Comparison of ENCODE assay signal across 9 mouse cellular contexts in the genomic region with DNA sequence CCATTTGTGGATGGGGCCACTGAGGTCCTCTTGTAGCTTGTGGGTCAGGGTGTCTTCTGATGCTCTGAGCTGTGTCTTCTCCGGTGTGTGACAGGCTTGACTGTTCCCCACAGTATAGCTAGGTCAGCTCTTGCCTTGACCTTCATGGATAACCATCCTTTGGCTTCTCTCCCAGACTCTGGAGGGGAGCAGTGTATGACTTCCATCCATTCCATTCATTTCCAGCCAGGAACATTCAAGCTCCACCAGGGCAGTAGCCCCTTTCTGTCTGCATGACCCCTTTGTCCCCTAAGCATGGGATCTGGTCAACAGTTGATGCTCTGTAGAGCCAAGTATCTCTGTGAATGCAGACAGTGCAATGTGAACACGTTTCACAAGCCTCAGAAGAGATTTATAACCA. TPM values are rescaled to one million over a fixed set of nuclear protein-coding genes. Genes with fewer than 3 reads are reported as not detected.
DNase-seq lines count a peak whose midpoint lies in the region; ATAC-seq and TF ChIP-seq lines count a peak whose summit lies in the region.
"Had no signal": no experiment of that assay in that cellular context is flagged by ENCODE, and none has a peak within 500 bp of the region (broad histone marks: within the 10 kb centered on the region; RNA-seq: fewer than 3 reads in every experiment).

No protein-coding gene starts in this region.

- H3K27me3 ChIP-seq in kidney, adult 2 months (replicated peaks; ENCODE audit: control insufficient read depth, insufficient read depth, low read length): no peaks in the 10 kb centered on the region
- no peaks in the 10 kb centered on the region for H3K27me3 ChIP-seq in hindbrain, embryonic 12.5 days
- no peaks in the 10 kb centered on the region for H3K27me3 ChIP-seq in midbrain, embryonic 15.5 days (replicated peaks)

- TF ChIP-seq POLR2A in kidney, adult 2 months (IDR thresholded peaks at IDR 0.05; ENCODE audit: low read depth, low read length): no peak

- no peak for TF ChIP-seq CTCF in kidney, adult 2 months (conservative IDR thresholded peaks at IDR 0.05; ENCODE audit: insufficient read depth, insufficient read length, low read depth, low read length)

- 59% methylated on average over 2 of the region's 2 CpGs for WGBS in kidney, adult 2 months
- WGBS in hindbrain, embryonic 12.5 days: 83% methylated on average over 2 of the region's 2 CpGs
- WGBS in midbrain, embryonic 15.5 days: 86% methylated on average over 2 of the region's 2 CpGs

- H3K4me2 ChIP-seq in hindbrain, embryonic 12.5 days (replicated peaks): peak overlapping the region; percentile 85
- H3K4me2 ChIP-seq in midbrain, embryonic 15.5 days: peak overlapping the region; percentile 75

- DNase-seq in kidney, adult 2 months: no peak
- no peak for DNase-seq in kidney, postnatal 4 days
- DNase-seq in cerebellum, adult 18-20 months: peak; percentile 24 to 36
- DNase-seq in c-Kit-positive CD71-positive TER-119-positive erythroid progenitor cells, embryonic 14.5 days (ENCODE audit: low spot score): no peak
- no peak for DNase-seq in kidney, postnatal 10 days

- peaks cover 16% of the 10 kb centered on the region; the same call in 1 of the 2 replicates for H3K4me1 ChIP-seq in kidney, adult 2 months (ENCODE audit: control insufficient read depth, insufficient read depth, low read length)
- peaks cover 27% of the 10 kb centered on the region for H3K4me1 ChIP-seq in hindbrain, embryonic 12.5 days
- peaks cover 33% of the 10 kb centered on the region for H3K4me1 ChIP-seq in midbrain, embryonic 15.5 days

- peak overlapping the region; percentile 61; the same call in 1 of the 2 replicates for H3K9ac ChIP-seq in hindbrain, embryonic 12.5 days
- no peak overlapping the region for H3K9ac ChIP-seq in midbrain, embryonic 15.5 days

- peak overlapping the region; percentile 57 for H3K27ac ChIP-seq in kidney, adult 2 months (ENCODE audit: insufficient read depth, low read depth, low read length)
- peak overlapping the region; percentile 99; the same call in 1 of the 2 replicates for H3K27ac ChIP-seq in hindbrain, embryonic 12.5 days
- peak overlapping the region; percentile 99; the same call in 1 of the 2 replicates for H3K27ac ChIP-seq in midbrain, embryonic 15.5 days

- no peak overlapping the region for H3K4me3 ChIP-seq in kidney, adult 2 months (ENCODE audit: insufficient read depth, low read depth, low read length)
- H3K4me3 ChIP-seq in hindbrain, embryonic 12.5 days: no peak overlapping the region
- peak overlapping the region; percentile 96; the same call in 1 of the 2 replicates for H3K4me3 ChIP-seq in midbrain, embryonic 15.5 days

- H3K9me3 ChIP-seq in hindbrain, embryonic 12.5 days (replicated peaks): no peaks in the 10 kb centered on the region
- H3K9me3 ChIP-seq in midbrain, embryonic 15.5 days: no peaks in the 10 kb centered on the region
- H3K9me3 ChIP-seq: G1E had no signal

- H3K36me3 ChIP-seq in kidney, adult 2 months (ENCODE audit: control insufficient read depth, insufficient read depth, low read length): no peaks in the 10 kb centered on the region
- no peaks in the 10 kb centered on the region for H3K36me3 ChIP-seq in hindbrain, embryonic 12.5 days
- no peaks in the 10 kb centered on the region for H3K36me3 ChIP-seq in midbrain, embryonic 15.5 days (replicated peaks)

- no peak for ATAC-seq in hindbrain, embryonic 12.5 days (ENCODE audit: low FRiP score)
- ATAC-seq in midbrain, embryonic 15.5 days (replicated peaks): no peak
- ATAC-seq in granulocyte monocyte progenitor cell, adult 5-6 weeks (replicated peaks; ENCODE audit: poor library complexity, severe bottlenecking): no peak

RNA-seq across cellular contexts. Expression of a gene that starts 0.9 kb away (rescaled TPM):
- 30.9 and 38.0 TPM in 2 replicates for polyA plus RNA-seq in kidney, adult 2 months (2012; rRNA removed)
- 123 and 126 TPM in 2 replicates for polyA plus RNA-seq in hindbrain, embryonic 12.5 days (2016; fragmentation: Nextera tagmentation; extraction: Ambion mirVana)
- 127 and 130 TPM in 2 replicates for polyA plus RNA-seq in midbrain, embryonic 15.5 days (2015; fragmentation: Nextera tagmentation; extraction: Ambion mirVana)
- 61.4 and 63.9 TPM in 2 replicates for total RNA-seq in granulocyte monocyte progenitor cell, adult 5-6 weeks (2014; fragmentation: Nextera tagmentation)
- total RNA-seq in granulocyte monocyte progenitor cell, adult 5-6 weeks (2017): 96.3 and 105 TPM in 2 replicates

RNA-seq across cellular contexts. Expression of a gene that starts 47.7 kb away (rescaled TPM):
- polyA plus RNA-seq in kidney, adult 2 months (2012; rRNA removed): not detected in 2 replicates
- not detected in 2 replicates for polyA plus RNA-seq in hindbrain, embryonic 12.5 days (2016; fragmentation: Nextera tagmentation; extraction: Ambion mirVana)
- not detected in 2 replicates for polyA plus RNA-seq in midbrain, embryonic 15.5 days (2015; fragmentation: Nextera tagmentation; extraction: Ambion mirVana)
- not detected in 2 replicates for total RNA-seq in granulocyte monocyte progenitor cell, adult 5-6 weeks (2014; fragmentation: Nextera tagmentation)
- total RNA-seq in granulocyte monocyte progenitor cell, adult 5-6 weeks (2017): not detected in 2 replicates
- total RNA-seq: G1E had no signal
- polyA plus RNA-seq: G1E had no signal

Comparison
In these comparisons a context has a peak if more than half of its experiments do, and no peak if none do; other contexts are left out.
1. DNase-seq: peak in cerebellum, adult 18-20 months (2 of 2); none in kidney, adult 2 months (single experiment), kidney, postnatal 4 days (0 of 2), c-Kit-positive CD71-positive TER-119-positive erythroid progenitor cells, embryonic 14.5 days (single experiment) and kidney, postnatal 10 days (single experiment).
2. Peak in every context shown above with its lines, with median percentiles within 50 percentile points of each other: H3K27ac ChIP-seq.